Mouse (Mus musculus): ENCODE data around the gene Socs3.

Socs3 gene

GRCm38 (mm10) chr11:117955621-117956020 lies 14.2 kb downstream of the Socs3 start:
- no peak for DNase-seq (ENCODE audit: low read depth, low spot score)

GRCm38 (mm10) chr11:117954819-117955218 lies 15.0 kb downstream of the Socs3 start:
- no peak for DNase-seq (ENCODE audit: low read depth, low spot score)

DNA sequence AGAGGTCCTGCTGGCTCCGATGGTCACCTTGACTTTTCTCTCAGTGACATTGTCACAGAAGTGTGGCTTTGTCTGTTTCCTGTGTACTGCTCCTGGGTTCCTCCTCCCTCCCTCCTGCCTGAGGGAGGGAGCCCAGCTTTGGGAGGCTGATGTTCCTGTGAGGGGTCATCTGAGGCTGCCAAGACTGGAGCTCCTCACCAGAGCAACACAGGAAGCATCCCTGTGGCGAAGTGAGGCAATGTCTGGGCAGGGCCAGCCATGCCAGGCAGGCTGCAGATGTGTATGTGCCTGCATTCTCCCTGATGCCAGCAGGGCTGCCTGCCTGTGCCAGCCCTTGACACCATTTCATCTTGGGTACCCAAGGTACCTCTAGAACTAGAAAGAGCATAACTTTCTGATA lies 15.8 kb downstream of the Socs3 start:
- no peak for DNase-seq (ENCODE audit: low read depth, low spot score)

DNA sequence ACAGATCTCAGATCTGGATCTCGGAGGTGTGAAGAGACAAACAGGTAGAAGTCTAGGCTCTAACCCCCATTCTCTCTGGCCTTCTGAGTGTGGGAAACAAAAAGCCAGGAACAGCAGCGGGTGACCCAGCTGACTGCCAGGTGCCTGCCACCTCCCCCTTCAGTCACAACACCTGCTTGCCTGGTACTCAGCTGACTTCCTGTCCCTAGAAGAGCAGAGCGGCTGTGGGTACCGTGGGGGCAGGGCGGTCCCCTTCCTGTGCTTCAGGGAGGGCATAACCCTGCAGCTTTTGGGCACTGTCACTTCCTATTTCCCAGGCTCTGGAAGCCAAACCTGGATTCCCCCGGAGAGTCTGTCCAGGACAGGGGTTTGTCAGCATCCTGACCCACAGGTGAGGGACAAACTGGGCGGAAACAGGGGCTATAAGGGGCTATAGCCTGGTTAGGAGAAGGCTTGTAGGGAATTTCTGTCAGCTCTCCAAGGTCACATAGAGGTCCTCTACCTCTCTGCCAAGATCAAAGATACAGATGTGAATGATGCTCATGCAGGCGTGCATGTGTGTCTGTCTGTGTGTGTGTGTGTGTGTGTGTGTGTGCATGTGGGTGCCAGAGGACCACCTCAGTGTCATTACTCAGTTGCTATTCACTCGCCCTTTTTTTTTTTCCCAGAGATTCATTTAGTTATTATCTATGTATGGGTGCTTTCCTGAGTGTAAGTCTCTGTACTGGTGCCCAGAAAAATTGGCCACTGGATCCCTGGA lies 17.5 kb downstream of the Socs3 start:
- DNase-seq (ENCODE audit: low read depth, low spot score), result no peak

DNA sequence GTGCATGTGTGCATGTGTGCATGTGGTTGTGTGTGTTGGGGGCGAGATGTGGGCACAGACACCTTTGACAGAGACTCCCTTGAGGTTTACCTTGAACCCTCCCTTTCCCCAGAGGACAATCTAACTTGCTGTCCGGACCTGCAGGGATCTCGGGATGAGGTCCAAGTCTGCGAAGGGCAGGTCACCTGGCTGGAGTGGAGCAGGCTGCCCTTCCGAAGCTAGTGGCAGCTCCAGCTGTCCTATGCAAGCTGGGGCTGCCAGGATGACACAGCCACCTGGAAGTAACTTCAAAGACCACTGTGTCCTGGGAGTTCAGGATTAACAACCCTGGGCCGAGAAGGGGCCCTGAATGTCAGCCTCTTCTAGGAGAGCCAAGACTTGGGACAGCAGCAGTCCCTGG lies 18.5 kb downstream of the Socs3 start:
- DNase-seq (ENCODE audit: low read depth, low spot score), result no peak

- no peak for DNase-seq (ENCODE audit: low read depth, low spot score)
Observed at GRCm38 (mm10) chr11:117949392-117950091, 20.3 kb downstream of the Socs3 start.

DNA sequence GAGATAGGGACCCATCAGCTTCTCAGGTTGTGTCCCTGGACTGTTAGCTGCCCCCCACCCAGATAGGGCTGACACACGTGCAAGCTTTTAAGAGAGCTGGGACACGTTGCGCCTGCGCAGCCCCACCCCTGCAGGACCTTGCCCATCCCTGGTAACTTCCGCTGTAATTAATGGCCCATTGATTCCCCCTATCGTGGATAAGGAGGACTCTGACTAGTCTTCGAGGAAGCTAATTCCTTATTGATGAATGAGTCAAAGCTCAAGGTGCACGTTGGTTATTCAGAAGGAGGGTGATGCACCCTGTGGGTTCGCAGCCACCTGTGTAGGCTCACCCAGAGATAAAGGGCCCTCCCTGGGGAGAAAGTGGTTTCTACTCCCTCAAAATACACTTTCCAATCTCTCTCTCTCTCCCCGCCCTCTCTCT lies 22.8 kb downstream of the Socs3 start:
- no peak for DNase-seq (ENCODE audit: low read depth, low spot score)

DNA sequence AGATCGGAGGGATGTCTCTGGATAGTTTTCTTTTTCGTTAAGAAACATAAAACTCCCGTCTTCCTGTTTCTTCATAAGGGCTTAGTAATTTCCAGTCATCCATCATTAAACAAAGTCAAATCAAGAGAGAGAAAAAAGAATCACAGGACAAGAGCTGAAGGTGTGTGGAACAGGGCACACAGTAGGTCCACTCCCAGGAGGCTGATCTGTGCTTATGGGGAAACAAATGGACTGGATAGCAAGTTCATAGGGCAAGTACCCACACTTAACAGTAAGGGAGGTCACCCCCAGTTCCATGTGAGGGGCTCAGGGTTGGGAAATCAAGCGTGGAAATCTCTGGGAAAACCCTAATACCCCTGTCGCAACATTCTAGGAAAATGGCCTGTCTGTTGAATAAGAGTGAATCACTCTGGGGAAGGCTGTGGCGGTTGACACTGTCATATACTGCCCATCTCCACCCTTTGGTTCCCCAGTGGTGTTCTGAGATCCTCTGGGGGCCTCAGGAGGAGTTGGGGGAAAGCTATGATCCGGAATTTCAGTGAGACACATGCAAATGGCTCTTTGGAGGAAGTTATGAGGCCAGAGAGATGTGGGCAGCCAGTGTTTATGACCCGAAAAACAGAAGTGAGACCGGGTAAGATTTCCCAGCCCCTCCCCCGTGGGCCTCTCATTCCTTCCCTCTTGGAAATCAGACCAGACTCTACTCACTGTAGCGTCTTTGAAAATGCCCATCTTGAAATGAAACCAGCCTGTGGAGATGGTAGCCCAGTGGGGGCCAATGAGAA lies 23.5 kb downstream of the Socs3 start:
- no peak for DNase-seq (ENCODE audit: low read depth, low spot score)

GRCm38 (mm10) chr11:117941848-117942247 lies 28.0 kb downstream of the Socs3 start:
- no peak for DNase-seq (ENCODE audit: low read depth, low spot score)

GRCm38 (mm10) chr11:117941325-117941834 lies 28.5 kb downstream of the Socs3 start:
- no peak for DNase-seq (ENCODE audit: low read depth, low spot score)

DNA sequence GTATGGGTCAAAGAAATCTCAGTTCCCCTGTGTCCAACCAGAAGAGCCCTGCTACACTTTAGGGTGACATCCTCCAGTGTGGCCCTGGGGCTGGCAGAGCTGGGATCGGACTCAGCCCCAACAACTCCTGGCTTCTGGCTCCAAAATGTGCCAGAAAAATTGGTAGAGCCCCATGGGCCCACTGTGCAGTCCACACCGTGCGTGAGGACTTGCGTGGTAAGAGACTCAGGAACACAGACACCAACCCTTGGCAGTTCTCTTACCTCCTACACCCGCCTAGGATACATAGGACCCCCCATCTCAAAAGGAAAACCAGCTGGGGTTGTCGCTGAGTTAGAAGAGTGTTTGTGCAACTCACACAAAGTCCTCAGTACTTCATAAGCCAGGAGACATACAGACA lies 29.0 kb downstream of the Socs3 start:
- no peak for DNase-seq (ENCODE audit: low read depth, low spot score)

DNA sequence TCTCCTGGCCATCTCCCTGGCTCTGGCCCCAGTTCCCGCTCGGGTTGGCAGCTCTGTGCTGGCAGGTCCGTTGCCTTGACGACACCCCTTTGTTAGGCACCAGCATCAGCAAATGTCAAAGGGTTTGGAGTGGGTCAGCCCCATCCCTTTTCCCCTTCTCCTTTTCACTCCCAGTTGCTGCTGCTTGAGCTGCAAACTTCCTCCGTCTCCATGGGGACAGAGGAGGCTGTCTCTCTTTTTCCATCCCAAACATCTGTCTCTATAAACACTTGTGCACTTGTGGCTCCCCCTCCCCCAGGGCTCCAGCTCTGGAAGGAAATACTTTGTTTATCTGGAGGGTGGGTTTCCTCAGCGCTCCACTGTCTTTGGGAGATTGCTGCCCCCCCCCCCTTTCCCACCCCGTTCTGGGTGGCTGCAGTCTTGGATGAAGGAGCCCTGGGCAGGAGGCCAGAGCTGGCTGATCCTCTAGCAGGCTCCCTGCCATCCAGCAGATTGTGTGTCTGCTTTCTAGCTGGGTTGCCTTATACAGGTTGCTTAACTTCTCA lies 30.0 kb downstream of the Socs3 start:
- DNase-seq (ENCODE audit: low read depth, low spot score), result peak; percentile 51

DNA sequence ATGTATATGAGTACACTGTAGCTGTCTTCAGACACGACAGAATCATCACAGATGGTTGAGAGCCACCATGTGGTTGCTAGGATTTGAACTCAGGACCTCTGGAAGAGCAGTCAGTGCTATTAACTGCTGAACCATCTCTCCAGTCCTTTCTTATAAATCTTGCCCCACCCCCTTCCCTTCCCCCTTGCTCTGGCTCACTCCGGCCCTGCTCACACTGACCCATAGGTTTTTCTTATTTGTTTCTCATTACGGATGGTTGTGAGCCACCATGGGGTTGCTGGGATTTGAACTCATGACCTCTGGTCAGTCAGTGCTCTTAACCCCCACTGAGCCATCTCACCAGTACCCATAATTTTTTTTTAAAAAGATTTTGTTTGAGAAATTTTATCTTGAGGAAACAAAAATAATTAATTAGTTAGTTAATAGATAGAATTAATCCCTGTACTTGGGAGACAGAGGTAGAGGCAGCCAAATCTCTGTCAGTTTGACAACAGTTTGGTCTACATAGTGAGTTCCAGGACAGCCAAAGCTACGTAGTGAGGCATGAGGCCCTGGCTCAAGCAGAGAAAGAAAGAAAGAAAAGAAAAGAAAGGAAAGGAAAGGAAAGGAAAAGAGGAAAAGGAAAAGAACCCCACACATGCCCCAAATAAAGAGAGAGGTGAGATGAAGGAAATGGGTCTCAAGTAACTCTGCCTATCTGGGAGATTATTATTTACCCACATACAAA lies 30.7 kb downstream of the Socs3 start:
- DNase-seq (ENCODE audit: low read depth, low spot score), result no peak

GRCm38 (mm10) chr11:117936202-117936601 lies 33.6 kb downstream of the Socs3 start:
- no peak for DNase-seq (ENCODE audit: low read depth, low spot score)

DNA sequence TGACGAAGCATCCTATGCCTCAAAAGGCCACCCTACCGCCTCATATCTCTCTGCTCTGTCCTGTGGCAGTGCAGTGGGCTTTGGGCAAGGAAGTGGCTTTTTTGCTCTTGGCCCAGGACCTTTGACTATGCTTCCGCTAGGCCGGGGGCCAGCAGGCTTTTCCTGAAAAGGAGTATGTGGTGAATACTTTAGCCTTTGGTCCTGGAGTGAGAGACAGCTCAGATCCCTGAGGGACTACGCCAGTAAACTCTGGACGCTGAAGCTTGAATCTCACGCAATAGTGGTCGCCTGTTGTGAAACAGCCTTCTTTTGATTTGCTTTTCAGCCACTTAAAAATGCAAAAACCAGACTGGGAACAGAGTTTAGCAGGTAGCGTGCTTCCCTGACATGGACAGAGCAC lies 34.2 kb downstream of the Socs3 start:
- no peak for DNase-seq (ENCODE audit: low read depth, low spot score)

DNA sequence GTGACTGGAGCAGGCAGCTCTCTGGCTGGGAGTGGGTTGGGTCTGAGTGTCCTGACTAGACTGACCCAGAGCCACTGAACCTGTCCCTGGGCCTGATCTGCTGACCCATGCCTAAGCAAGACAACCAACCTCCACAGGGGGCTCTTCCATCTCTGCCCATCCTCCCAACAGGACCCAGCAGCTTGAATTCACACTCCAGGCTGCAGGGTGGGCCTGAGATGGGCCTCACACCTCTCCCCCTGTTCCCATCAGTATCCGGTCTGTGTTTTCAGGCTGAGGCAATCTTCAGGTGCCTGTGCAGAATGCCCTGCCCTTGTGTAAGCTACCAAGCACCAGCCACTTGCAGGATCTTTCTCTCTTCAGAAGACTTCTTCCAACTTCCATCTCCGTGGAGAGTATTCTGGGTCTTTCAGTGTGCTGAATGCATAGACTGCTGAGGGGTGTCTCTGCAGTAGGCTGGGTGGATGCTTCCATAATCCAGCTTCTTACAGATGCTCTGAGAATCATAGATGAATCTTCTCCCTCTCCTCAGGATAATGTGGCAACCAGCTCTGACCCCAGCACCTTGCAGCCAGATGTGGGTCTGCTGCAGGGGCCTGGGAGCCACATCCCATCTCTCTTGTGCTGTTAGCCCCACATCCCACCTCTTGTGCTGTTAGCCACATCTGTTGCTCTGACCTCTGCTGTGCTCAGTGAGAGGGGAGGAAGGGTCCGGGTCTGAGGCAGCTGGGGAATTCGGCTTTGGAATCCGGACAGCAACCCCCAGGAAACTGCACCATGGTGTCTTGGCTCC lies 35.1 kb downstream of the Socs3 start:
- DNase-seq (ENCODE audit: low read depth, low spot score), result no peak

GRCm38 (mm10) chr11:117934168-117934567 lies 35.7 kb downstream of the Socs3 start:
- DNase-seq (ENCODE audit: low read depth, low spot score), result no peak

GRCm38 (mm10) chr11:117932195-117932594 lies 37.7 kb downstream of the Socs3 start:
- DNase-seq (ENCODE audit: low read depth, low spot score), result no peak

- no peak for DNase-seq (ENCODE audit: low read depth, low spot score)
Observed at GRCm38 (mm10) chr11:117931576-117931975, 38.3 kb downstream of the Socs3 start.

GRCm38 (mm10) chr11:117930781-117931338 lies 39.0 kb downstream of the Socs3 start:
- no peak for DNase-seq (ENCODE audit: low read depth, low spot score)
